13 mouse cellular contexts compared by ENCODE assay signal in genomic region chr17:12231087-12231486, GRCm38 (mm10).
"Had no signal": no experiment of that assay in that cellular context is flagged by ENCODE, and none has a peak within 500 bp of the region (broad histone marks: within the 10 kb centered on the region; RNA-seq: fewer than 3 reads in every experiment).

No protein-coding gene starts in this region.

- H3K27me3 ChIP-seq: liver, embryonic 15.5 days; megakaryocyte, embryonic 14.5 days; midbrain, embryonic 12.5 days; stomach, embryonic 15.5 days had no signal

- H3K27ac ChIP-seq: left cerebral cortex, adult 2 months; limb, embryonic 10.5 days; liver, embryonic 15.5 days; macrophage; midbrain, embryonic 12.5 days; stomach, embryonic 15.5 days had no signal

- H3K4me3 ChIP-seq: left cerebral cortex, adult 2 months; limb, embryonic 10.5 days; liver, embryonic 15.5 days; megakaryocyte, embryonic 14.5 days; midbrain, embryonic 12.5 days; stomach, embryonic 15.5 days had no signal

- DNase-seq: kidney, postnatal 36 days; lung, embryonic 14.5 days; lung, postnatal 10 days; right cerebral cortex, postnatal 14 days; thymus, postnatal 36 days had no signal

- H3K4me1 ChIP-seq: liver, embryonic 15.5 days; megakaryocyte, embryonic 14.5 days; midbrain, embryonic 12.5 days; stomach, embryonic 15.5 days had no signal

- H3K9me3 ChIP-seq: limb, embryonic 10.5 days; liver, embryonic 15.5 days; megakaryocyte, embryonic 14.5 days; midbrain, embryonic 12.5 days; stomach, embryonic 15.5 days had no signal

- H3K9ac ChIP-seq: liver, embryonic 15.5 days; lung, embryonic 14.5 days; midbrain, embryonic 12.5 days; stomach, embryonic 15.5 days had no signal

- H3K4me2 ChIP-seq: liver, embryonic 11.5 days; liver, embryonic 15.5 days; lung, embryonic 14.5 days; midbrain, embryonic 12.5 days; stomach, embryonic 15.5 days had no signal
